Mouse (Mus musculus) cerebellum, adult 2 months (tissue): ENCODE data around the gene Abi3. TPM values are rescaled to one million over a fixed set of nuclear protein-coding genes. Genes with fewer than 3 reads are reported as not detected.
"Not testable (repeated sequence)": the region's sequence is repeated elsewhere in the genome, so short reads cannot be mapped to it uniquely, and the experiment has no call there.

Experiments used
- DNase-seq, 2 experiments: peaks; one replicate each; pipeline ENCODE4 v3.0.0; 2021
- H3K27ac ChIP-seq: fragments of 200-500 bp; 2 replicates; pipeline ENCODE4 v1.5.1; 2012; ENCODE audit warnings: low read length, control low read depth, inconsistent platforms; ENCODE audit not compliant: insufficient read depth
- H3K27me3 ChIP-seq: fragments of 200-500 bp; 2 replicates; pipeline ENCODE4 v1.6.1; 2012; ENCODE audit warnings: inconsistent platforms, mild to moderate bottlenecking, low read length, moderate library complexity; ENCODE audit not compliant: control insufficient read depth, insufficient read depth
- H3K4me1 ChIP-seq: fragments of 200-500 bp; 2 replicates; pipeline ENCODE4 v1.6.1; 2011; ENCODE audit warnings: low read length; ENCODE audit not compliant: control insufficient read depth, insufficient read depth
- H3K4me3 ChIP-seq: fragments of 200-500 bp; replicated peaks from 2 replicates; pipeline ENCODE3; 2011; ENCODE audit warnings: mild to moderate bottlenecking, low read depth, low read length, control low read depth; ENCODE audit not compliant: insufficient read depth
- CTCF ChIP-seq: fragments of 200-500 bp; IDR thresholded peaks from 2 replicates; pipeline ENCODE4 v1.5.1; 2011; ENCODE audit warnings: low read depth, mild to moderate bottlenecking, control low read depth, low read length, moderate library complexity, borderline replicate concordance; ENCODE audit not compliant: insufficient read depth
- POLR2A ChIP-seq: fragments of 200-500 bp; IDR thresholded peaks from 2 replicates; pipeline ENCODE4 v1.6.1; 2011; ENCODE audit warnings: low read length, control low read depth, borderline replicate concordance; ENCODE audit not compliant: insufficient read depth
- WGBS: fragments of 180-500 bp; shearing (Covaris S2); methylation state at CpG from one replicate; pipeline ENCODE4 v1.1.7; 2018; 5-methylcytosine and 5-hydroxymethylcytosine counted together
- polyA plus RNA-seq: library from polyadenylated mRNA; depleted of rRNA; stranded (reverse); fragments of >200 nt; gene quantifications from 2 replicates; pipeline ENCODE4 v1.2.3, GENCODE M21; 2012; rRNA removed

Gene Abi3
- 3.2 and 3.9 TPM in 2 replicates for polyA plus RNA-seq

DNA sequence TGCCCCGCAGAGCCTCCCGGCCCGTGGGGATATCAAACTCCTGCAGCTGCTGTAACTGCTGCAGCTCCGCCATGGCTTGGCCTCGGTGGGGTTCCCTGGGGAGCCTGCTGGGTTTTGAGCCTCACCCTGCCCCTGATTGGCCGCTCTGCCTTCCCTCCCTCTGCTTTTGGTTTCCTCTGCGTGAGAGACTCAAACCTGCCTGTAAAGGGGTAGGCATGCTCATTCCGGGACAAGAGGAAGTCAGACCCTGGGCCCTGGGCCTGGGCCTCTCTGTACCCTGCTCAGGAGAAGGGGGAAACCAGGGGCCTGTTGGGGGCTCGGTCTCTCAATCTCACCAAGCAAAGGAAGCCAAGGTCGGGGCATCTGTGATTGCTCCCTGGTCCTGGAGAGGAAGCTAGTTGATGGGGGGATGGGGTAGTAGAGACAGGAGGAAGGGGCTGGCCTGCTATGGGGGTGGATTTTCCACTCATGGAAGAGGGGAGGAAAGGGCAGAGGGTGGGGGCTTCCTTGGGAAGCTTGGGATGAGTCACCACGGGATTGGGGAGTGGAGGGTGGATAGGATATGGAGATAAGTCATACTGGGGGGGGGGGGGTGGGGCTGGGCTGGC is at the start of gene Abi3:
Gene Abi3, minus strand, starts transcription at position 403 of the 608 bp plus-strand sequence.
- WGBS, result 13% methylated on average over 11 of the region's 11 CpGs
- DNase-seq, result no peak
- TF ChIP-seq POLR2A (no peak), CTCF (no peak)
- Histone ChIP-seq H3K27ac (no peak within 1 kb of the TSS), H3K4me3 (no peak within 1 kb of the TSS), H3K27me3 (no peaks in the 10 kb centered on the region), H3K4me1 (peaks cover 4% of the 10 kb centered on the region)

DNA sequence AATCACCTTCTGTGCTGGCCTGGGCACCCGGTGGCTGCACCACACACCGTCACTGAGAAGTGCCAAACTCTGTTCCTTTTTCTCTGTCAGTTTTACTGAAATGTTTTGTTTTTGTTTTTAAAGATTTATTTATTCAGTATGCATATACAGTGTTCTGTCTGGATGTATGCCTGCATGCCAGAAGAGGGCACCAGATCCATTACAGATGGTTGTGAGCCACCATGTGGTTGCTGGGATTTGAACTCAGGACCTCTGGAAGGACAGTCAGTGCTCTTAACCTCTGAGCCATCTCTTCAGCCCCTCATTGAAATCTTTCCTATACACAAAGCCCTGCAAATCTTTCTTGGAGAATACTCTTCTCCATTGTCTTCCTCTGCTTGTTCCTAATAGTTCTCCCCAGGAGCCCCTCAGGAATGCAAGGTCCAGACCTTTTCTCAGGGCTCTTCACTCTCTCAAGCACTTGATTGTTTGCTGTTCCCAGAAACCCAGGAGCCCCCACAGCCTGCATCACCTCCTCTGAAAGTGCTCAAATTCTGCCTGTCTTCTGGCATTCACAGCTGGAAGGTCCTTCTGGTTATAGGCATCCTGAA is 48.3 kb upstream of the Abi3 start:
- no peak for TF ChIP-seq POLR2A
- no peak for TF ChIP-seq CTCF
- Histone ChIP-seq H3K4me3 (no peak overlapping the region), H3K27me3 (no peaks in the 10 kb centered on the region; the same call in 1 of the 2 replicates)

GRCm38 (mm10) chr11:95879861-95880260 is 37.6 kb upstream of the Abi3 start:
- DNase-seq, H3K27me3 ChIP-seq, H3K27ac ChIP-seq, H3K4me1 ChIP-seq, H3K4me3 ChIP-seq: not testable (repeated sequence)
- WGBS, result 79% methylated on average over 2 of the region's 2 CpGs

More for the DNA sequence above, 48.3 kb upstream of the Abi3 start:
- DNase-seq, result no peak
- Histone ChIP-seq H3K4me1 (no peaks in the 10 kb centered on the region), H3K27ac (no peak overlapping the region)
- WGBS, result 71% methylated on average over 2 of the region's 2 CpGs

- H3K27ac ChIP-seq, result no peak overlapping the region
- H3K4me1 ChIP-seq, result no peaks in the 10 kb centered on the region
- WGBS, result 17% methylated on average over 7 of the region's 7 CpGs
- H3K27me3 ChIP-seq, result no peaks in the 10 kb centered on the region
- TF ChIP-seq POLR2A (no peak), CTCF (peak; percentile 76)
- DNase-seq, result peak; percentile 24 to 44
- no peak overlapping the region for H3K4me3 ChIP-seq
Measured at GRCm38 (mm10) chr11:95876296-95876695, 34.0 kb upstream of the Abi3 start.

DNA sequence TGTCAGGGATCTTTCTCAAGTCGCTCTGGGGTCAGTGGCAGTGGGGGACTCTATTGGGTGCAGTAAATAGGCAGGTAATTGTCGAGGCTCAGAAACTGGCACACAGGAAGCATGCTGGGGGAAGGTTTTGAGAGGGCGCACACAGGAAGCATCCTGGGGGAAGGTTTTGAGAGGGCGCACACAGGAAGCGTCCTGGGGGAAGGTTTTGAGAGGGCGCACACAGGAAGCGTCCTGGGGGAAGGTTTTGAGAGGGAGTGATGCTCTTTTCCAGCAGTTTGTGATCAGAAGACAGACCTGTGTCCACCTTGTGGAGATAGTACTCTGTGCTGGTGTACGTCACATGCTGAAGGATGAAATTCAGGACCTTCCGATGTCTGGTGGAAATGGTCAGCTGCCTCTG is 33.5 kb upstream of the Abi3 start:
- TF ChIP-seq CTCF (no peak), POLR2A (no peak)
- Histone ChIP-seq H3K4me3 (peak overlapping the region; percentile 14), H3K27ac (no peak overlapping the region), H3K27me3 (no peaks in the 10 kb centered on the region), H3K4me1 (no peaks in the 10 kb centered on the region)
- WGBS, result 25% methylated on average over 9 of the region's 9 CpGs
- DNase-seq, result no peak

DNA sequence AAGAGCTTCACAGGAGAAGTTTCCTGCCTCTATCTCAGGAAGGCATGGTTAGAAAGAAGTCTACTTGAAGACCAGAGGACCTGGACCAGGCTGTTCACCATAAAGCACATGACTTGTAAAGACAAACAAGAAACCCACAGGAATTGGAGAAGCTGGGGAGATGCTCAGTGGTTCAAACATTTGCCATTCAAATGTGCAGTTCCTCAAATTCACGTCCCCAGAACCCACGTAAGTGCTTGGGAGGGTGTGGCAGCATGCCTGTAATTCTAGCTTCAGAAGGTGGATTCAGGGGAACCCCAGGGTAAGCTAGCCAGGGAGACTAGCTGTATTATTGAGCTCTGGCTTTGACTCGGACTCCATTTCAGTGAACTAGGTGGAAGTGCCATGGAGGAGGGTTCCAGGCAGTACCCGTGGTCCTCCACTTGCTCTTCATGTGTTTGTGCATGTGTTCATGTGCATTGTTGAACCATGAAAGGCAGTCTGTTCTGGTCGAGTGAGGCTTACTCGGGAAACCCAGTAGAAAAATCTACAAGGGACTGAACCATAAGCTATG is 27.7 kb upstream of the Abi3 start:
- Histone ChIP-seq H3K4me3 (no peak overlapping the region), H3K27me3 (no peaks in the 10 kb centered on the region; the same call in 1 of the 2 replicates), H3K4me1 (no peaks in the 10 kb centered on the region), H3K27ac (no peak overlapping the region)
- no peak for DNase-seq
- WGBS, result 69% methylated on average over 6 of the region's 6 CpGs
- TF ChIP-seq CTCF (no peak), POLR2A (no peak)

- Histone ChIP-seq H3K27me3 (no peaks in the 10 kb centered on the region; the same call in 1 of the 2 replicates), H3K27ac (no peak overlapping the region), H3K4me1 (no peaks in the 10 kb centered on the region), H3K4me3 (no peak overlapping the region)
- no peak for DNase-seq
- TF ChIP-seq POLR2A (no peak), CTCF (no peak)
- WGBS, result 78% methylated on average over 4 of the region's 4 CpGs
Measured at GRCm38 (mm10) chr11:95869442-95869841, 27.2 kb upstream of the Abi3 start.

DNA sequence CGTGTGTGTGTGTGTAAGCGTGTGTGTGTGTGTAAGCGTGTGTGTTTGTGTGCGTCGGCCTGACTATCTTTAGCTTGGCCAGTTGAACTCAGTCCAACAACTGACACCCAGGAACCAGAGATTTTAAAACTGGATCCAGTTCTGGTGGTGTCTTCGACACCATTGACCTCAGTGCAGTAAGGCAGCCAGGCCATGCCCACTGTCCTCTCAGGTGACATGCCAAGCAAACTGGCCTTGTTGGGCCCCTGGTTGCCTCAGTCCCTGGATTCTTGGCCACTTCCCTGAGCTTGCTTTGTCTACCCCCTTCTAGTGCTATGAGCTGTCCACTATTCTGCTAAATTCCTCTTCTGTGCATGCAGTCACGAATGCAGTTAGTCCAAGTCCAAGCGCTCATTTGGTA is 19.1 kb upstream of the Abi3 start:
- 94% methylated on average over 8 of the region's 8 CpGs for WGBS
- TF ChIP-seq CTCF, result no peak
- no peak for TF ChIP-seq POLR2A
- DNase-seq, result no peak
- Histone ChIP-seq H3K4me1 (no peaks in the 10 kb centered on the region; the same call in 1 of the 2 replicates), H3K27me3 (no peaks in the 10 kb centered on the region), H3K27ac (no peak overlapping the region), H3K4me3 (no peak overlapping the region)
